In the genomic region with DNA sequence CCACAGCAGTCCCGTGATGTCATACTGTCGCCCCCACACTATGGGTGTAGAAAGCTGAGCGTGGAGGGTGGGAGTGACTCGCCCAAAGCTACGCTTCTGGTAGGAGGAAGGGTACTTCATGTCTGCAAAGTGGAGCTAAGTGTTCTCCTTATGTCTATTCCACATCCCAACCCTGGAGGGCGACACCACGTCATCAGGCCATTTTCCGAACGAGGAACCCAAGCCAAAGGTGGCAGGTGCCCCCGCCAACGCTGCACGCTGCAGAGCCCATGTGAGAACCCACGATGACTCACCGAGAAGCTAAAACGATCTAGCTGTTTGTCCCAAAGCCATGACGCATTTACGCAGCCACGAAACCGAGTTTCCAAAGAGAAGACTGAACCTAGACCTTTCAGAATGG, we compare ENCODE assay signal across 8 mouse cellular contexts. TPM values are rescaled to one million over a fixed set of nuclear protein-coding genes. Genes with fewer than 3 reads are reported as not detected.
DNase-seq lines count a peak whose midpoint lies in the region; ATAC-seq and TF ChIP-seq lines count a peak whose summit lies in the region.

No protein-coding gene starts in this region.

- no peaks in the 10 kb centered on the region for H3K36me3 ChIP-seq in hindbrain, embryonic 16.5 days (ENCODE audit: control insufficient read depth, insufficient read depth, low read length)
- H3K36me3 ChIP-seq in liver, embryonic 12.5 days = no peaks in the 10 kb centered on the region

- no peaks in the 10 kb centered on the region for H3K27me3 ChIP-seq in cerebellum, adult 2 months (ENCODE audit: control insufficient read depth, insufficient read depth, low read length)
- no peaks in the 10 kb centered on the region for H3K27me3 ChIP-seq in hindbrain, embryonic 16.5 days (replicated peaks; ENCODE audit: control insufficient read depth, insufficient read depth, low read length)
- H3K27me3 ChIP-seq in liver, embryonic 12.5 days (replicated peaks) = peaks cover 31% of the 10 kb centered on the region

- DNase-seq in cerebellum, adult 2 months = peak; percentile 51 to 66
- no peak for DNase-seq in cerebellum, adult 11 months
- DNase-seq in 416B (ENCODE audit: low read depth) = peak; percentile 91
- peak; percentile 40 for DNase-seq in cerebellum, adult 9-11 months
- DNase-seq in right cerebral cortex, postnatal 25 days = peak; percentile 82
- no peak for DNase-seq in spleen, postnatal 14 days (ENCODE audit: low spot score in 2 of 2)

- 14% methylated on average over 19 of the region's 19 CpGs for WGBS in cerebellum, adult 2 months
- 31% methylated on average over 19 of the region's 19 CpGs for WGBS in hindbrain, embryonic 16.5 days
- 29% methylated on average over 19 of the region's 19 CpGs for WGBS in liver, embryonic 12.5 days (ENCODE audit: insufficient replicate concordance)

- H3K4me3 ChIP-seq in cerebellum, adult 2 months (replicated peaks; ENCODE audit: insufficient read depth, low read depth, low read length) = peak overlapping the region; percentile 63
- H3K4me3 ChIP-seq in hindbrain, embryonic 16.5 days (ENCODE audit: low read length) = no peak overlapping the region
- H3K4me3 ChIP-seq in liver, embryonic 12.5 days = peak overlapping the region; percentile 22; the same call in 1 of the 2 replicates

- no peak for ATAC-seq in hindbrain, embryonic 16.5 days
- no peak for ATAC-seq in liver, embryonic 12.5 days

- TF ChIP-seq CTCF in cerebellum, adult 2 months (IDR thresholded peaks at IDR 0.05; ENCODE audit: borderline replicate concordance, insufficient read depth, low read depth, low read length) = peak; percentile 24; the same call in 1 of the 2 replicates

- no peak for TF ChIP-seq POLR2A in cerebellum, adult 2 months (IDR thresholded peaks at IDR 0.05; ENCODE audit: borderline replicate concordance, insufficient read depth, low read length)

- peak overlapping the region; percentile 32; the same call in 1 of the 2 replicates for H3K27ac ChIP-seq in cerebellum, adult 2 months (ENCODE audit: insufficient read depth, low read length)
- H3K27ac ChIP-seq in hindbrain, embryonic 16.5 days (ENCODE audit: low read depth, low read length) = no peak overlapping the region
- no peak overlapping the region for H3K27ac ChIP-seq in liver, embryonic 12.5 days

- H3K4me2 ChIP-seq in hindbrain, embryonic 16.5 days (ENCODE audit: low read length) = peak overlapping the region; percentile 33
- peak overlapping the region; percentile 52 for H3K4me2 ChIP-seq in liver, embryonic 12.5 days

- no peaks in the 10 kb centered on the region for H3K9me3 ChIP-seq in hindbrain, embryonic 16.5 days (ENCODE audit: control insufficient read depth, low read length)
- 0 out of 2 replicates have a peak, but pooled peaks cover 4% of the 10 kb centered on the region for H3K9me3 ChIP-seq in liver, embryonic 12.5 days (replicated peaks)

- no peaks in the 10 kb centered on the region for H3K4me1 ChIP-seq in cerebellum, adult 2 months (ENCODE audit: control insufficient read depth, insufficient read depth, low read length)
- H3K4me1 ChIP-seq in hindbrain, embryonic 16.5 days (ENCODE audit: control insufficient read depth, insufficient read depth, low read depth, low read length) = no peaks in the 10 kb centered on the region
- H3K4me1 ChIP-seq in liver, embryonic 12.5 days = peaks cover 17% of the 10 kb centered on the region

- no peak overlapping the region for H3K9ac ChIP-seq in hindbrain, embryonic 16.5 days (ENCODE audit: low read depth, low read length)
- no peak overlapping the region for H3K9ac ChIP-seq in liver, embryonic 12.5 days

RNA-seq across cellular contexts. Expression of a gene that starts 16.7 kb away (rescaled TPM):
- not detected in 2 replicates for polyA plus RNA-seq in cerebellum, adult 2 months (2012; rRNA removed)
- not detected in 2 replicates for polyA plus RNA-seq in hindbrain, embryonic 16.5 days (2015; fragmentation: Nextera tagmentation; extraction: Ambion mirVana)
- not detected in 2 replicates for polyA plus RNA-seq in liver, embryonic 12.5 days (2016; fragmentation: Nextera tagmentation; extraction: Ambion mirVana)

RNA-seq across cellular contexts. Expression of a gene that starts 21.3 kb away (rescaled TPM):
- polyA plus RNA-seq in cerebellum, adult 2 months (2012; rRNA removed) = 0.25 and 0.31 TPM in 2 replicates
- polyA plus RNA-seq in hindbrain, embryonic 16.5 days (2015; fragmentation: Nextera tagmentation; extraction: Ambion mirVana) = 0.37 and 0.44 TPM in 2 replicates
- polyA plus RNA-seq in liver, embryonic 12.5 days (2016; fragmentation: Nextera tagmentation; extraction: Ambion mirVana) = 0.67 and 0.81 TPM in 2 replicates

RNA-seq across cellular contexts. Expression of a gene that starts 24.5 kb away (rescaled TPM):
- 27.7 and 29.3 TPM in 2 replicates for polyA plus RNA-seq in cerebellum, adult 2 months (2012; rRNA removed)
- polyA plus RNA-seq in hindbrain, embryonic 16.5 days (2015; fragmentation: Nextera tagmentation; extraction: Ambion mirVana) = 23.9 and 28.3 TPM in 2 replicates
- polyA plus RNA-seq in liver, embryonic 12.5 days (2016; fragmentation: Nextera tagmentation; extraction: Ambion mirVana) = 14.8 and 16.1 TPM in 2 replicates

RNA-seq across cellular contexts. Expression of a gene that starts 27.1 kb away (rescaled TPM):
- polyA plus RNA-seq in cerebellum, adult 2 months (2012; rRNA removed) = 350 and 359 TPM in 2 replicates
- 508 and 537 TPM in 2 replicates for polyA plus RNA-seq in hindbrain, embryonic 16.5 days (2015; fragmentation: Nextera tagmentation; extraction: Ambion mirVana)
- 892 and 939 TPM in 2 replicates for polyA plus RNA-seq in liver, embryonic 12.5 days (2016; fragmentation: Nextera tagmentation; extraction: Ambion mirVana)

RNA-seq across cellular contexts. Expression of a gene that starts 37.5 kb away (rescaled TPM):
- 222 and 239 TPM in 2 replicates for polyA plus RNA-seq in cerebellum, adult 2 months (2012; rRNA removed)
- polyA plus RNA-seq in hindbrain, embryonic 16.5 days (2015; fragmentation: Nextera tagmentation; extraction: Ambion mirVana) = 3.2 and 3.3 TPM in 2 replicates
- 1.1 and 1.8 TPM in 2 replicates for polyA plus RNA-seq in liver, embryonic 12.5 days (2016; fragmentation: Nextera tagmentation; extraction: Ambion mirVana)

Comparison
In these comparisons a context has a peak if more than half of its experiments do, and no peak if none do; other contexts are left out.
1. DNase-seq: peak in cerebellum, adult 2 months (2 of 2), 416B (single experiment), cerebellum, adult 9-11 months (single experiment) and right cerebral cortex, postnatal 25 days (single experiment); none in cerebellum, adult 11 months (single experiment) and spleen, postnatal 14 days (0 of 2).